Mouse (Mus musculus) liver, embryonic 11.5 days (tissue): Measurements from ENCODE around the gene Cog5. TPM values are rescaled to one million over a fixed set of nuclear protein-coding genes. Genes with fewer than 3 reads are reported as not detected.
A peak's percentile ranks its signal among the peaks of the same experiment; 100 is the strongest.

Source experiments
- ATAC-seq: fragments of 200-750 bp; cut with Nextera tagmentation; replicated peaks from 2 replicates; pipeline ENCODE4 v1.8.0; 2017; ENCODE audit warnings: moderate number of reproducible peaks, mild to moderate bottlenecking, moderate TSS enrichment, moderate library complexity; ENCODE audit not compliant: low FRiP score
- DNase-seq: peaks from one replicate; pipeline ENCODE4 v3.0.0-alpha.2; 2017; ENCODE audit warnings: low spot score
- H3K27ac ChIP-seq: fragments of 300-500 bp; sonication (generic); 2 replicates; pipeline ENCODE4 v1.5.1; 2014; ENCODE audit warnings: mild to moderate bottlenecking, low read depth, low read length, control low read depth
- H3K27me3 ChIP-seq: fragments of 300-500 bp; sonication (generic); replicated peaks from 2 replicates; pipeline ENCODE4 v1.6.1; 2014; ENCODE audit warnings: low read length, mixed read lengths; ENCODE audit not compliant: control insufficient read depth, insufficient read depth
- H3K36me3 ChIP-seq: fragments of 300-500 bp; sonication (generic); 2 replicates; pipeline ENCODE4 v1.6.1; 2014; ENCODE audit warnings: mild to moderate bottlenecking, low read length, moderate library complexity, mixed read lengths; ENCODE audit not compliant: control insufficient read depth, insufficient read depth
- H3K4me1 ChIP-seq: fragments of 300-500 bp; sonication (generic); replicated peaks from 2 replicates; pipeline ENCODE4 v1.6.1; 2014; ENCODE audit warnings: low read length, mixed read lengths; ENCODE audit not compliant: control insufficient read depth, insufficient read depth
- H3K4me2 ChIP-seq: fragments of 300-500 bp; sonication (generic); 2 replicates; pipeline ENCODE4 v1.6.1; 2014; ENCODE audit warnings: mild to moderate bottlenecking, control low read depth, moderate library complexity
- H3K4me3 ChIP-seq: fragments of 300-500 bp; sonication (generic); 2 replicates; pipeline ENCODE4 v1.5.1; 2014; ENCODE audit warnings: low read depth, low read length, control low read depth
- H3K9ac ChIP-seq: fragments of 300-500 bp; sonication (generic); 2 replicates; pipeline ENCODE4 v1.6.1; 2014; ENCODE audit warnings: low read depth, low read length, control low read depth
- H3K9me3 ChIP-seq: fragments of 300-500 bp; sonication (generic); 2 replicates; pipeline ENCODE4 v1.6.1; 2016; ENCODE audit warnings: low read length, inconsistent platforms, mixed read lengths; ENCODE audit not compliant: control insufficient read depth
- WGBS: fragments of 180-500 bp; shearing (Covaris S2); extraction: QIAGEN DNeasy Blood & Tissue Kit; methylation state at CpG from one replicate; pipeline ENCODE4 v1.1.7; 2014; 5-methylcytosine and 5-hydroxymethylcytosine counted together
- polyA plus RNA-seq: library from polyadenylated mRNA; unstranded; fragments of >200 nt; fragmentation: Nextera tagmentation; extraction: Ambion mirVana; gene quantifications from 2 replicates; pipeline ENCODE4 v1.2.1, GENCODE M21; 2014

Gene Cog5
- polyA plus RNA-seq, 1 experiment from 2014 or later: 23.3 TPM

GRCm38 (mm10) chr12:31969111-31969510 lies 314.4 kb downstream of the Cog5 start:
- Histone ChIP-seq H3K27me3 (no peaks in the 10 kb centered on the region), H3K27ac (no peak overlapping the region), H3K4me2 (no peak overlapping the region), H3K4me3 (no peak overlapping the region), H3K36me3 (peaks cover 5% of the 10 kb centered on the region; the same call in 1 of the 2 replicates), H3K9ac (no peak overlapping the region), H3K9me3 (no peaks in the 10 kb centered on the region), H3K4me1 (peaks cover 12% of the 10 kb centered on the region)
- DNase-seq: no peak
- 31% methylated on average over 1 of the region's 1 CpGs for WGBS
- no peak for ATAC-seq

GRCm38 (mm10) chr12:31971547-31971946 lies 316.9 kb downstream of the Cog5 start:
- Histone ChIP-seq H3K27ac (no peak overlapping the region), H3K4me3 (no peak overlapping the region)
- no peak for ATAC-seq

GRCm38 (mm10) chr12:31973473-31974172 lies 319.0 kb downstream of the Cog5 start:
- H3K4me3 ChIP-seq: no peak overlapping the region
- no peaks in the 10 kb centered on the region for H3K27me3 ChIP-seq
- H3K4me1 ChIP-seq: no peaks in the 10 kb centered on the region
- no peak overlapping the region for H3K9ac ChIP-seq
- DNase-seq (no peak), ATAC-seq (peak; percentile 50)
- H3K4me2 ChIP-seq: no peak overlapping the region
- H3K27ac ChIP-seq: no peak overlapping the region
- peaks cover 2% of the 10 kb centered on the region; the same call in 1 of the 2 replicates for H3K36me3 ChIP-seq
- WGBS: 78% methylated on average over 13 of the region's 13 CpGs
- H3K9me3 ChIP-seq: no peaks in the 10 kb centered on the region

More at GRCm38 (mm10) chr12:31971547-31971946, 316.9 kb downstream of the Cog5 start:
- H3K9ac ChIP-seq: no peak overlapping the region
- H3K27me3 ChIP-seq: no peaks in the 10 kb centered on the region
- peaks cover 2% of the 10 kb centered on the region; the same call in 1 of the 2 replicates for H3K36me3 ChIP-seq
- no peak for DNase-seq
- H3K4me2 ChIP-seq: no peak overlapping the region
- peaks cover 3% of the 10 kb centered on the region; the same call in 1 of the 2 replicates for H3K4me1 ChIP-seq
- H3K9me3 ChIP-seq: no peaks in the 10 kb centered on the region
- WGBS: 87% methylated on average over 8 of the region's 8 CpGs

GRCm38 (mm10) chr12:31976544-31976943 lies 321.9 kb downstream of the Cog5 start:
- no peak overlapping the region for H3K4me3 ChIP-seq
- H3K36me3 ChIP-seq: peaks cover 2% of the 10 kb centered on the region; the same call in 1 of the 2 replicates
- no peak for ATAC-seq
- no peak overlapping the region for H3K4me2 ChIP-seq
- 66% methylated on average over 7 of the region's 7 CpGs for WGBS
- DNase-seq: no peak
- no peaks in the 10 kb centered on the region for H3K9me3 ChIP-seq
- H3K4me1 ChIP-seq: no peaks in the 10 kb centered on the region
- H3K27ac ChIP-seq: no peak overlapping the region
- no peak overlapping the region for H3K9ac ChIP-seq
- no peaks in the 10 kb centered on the region for H3K27me3 ChIP-seq

DNA sequence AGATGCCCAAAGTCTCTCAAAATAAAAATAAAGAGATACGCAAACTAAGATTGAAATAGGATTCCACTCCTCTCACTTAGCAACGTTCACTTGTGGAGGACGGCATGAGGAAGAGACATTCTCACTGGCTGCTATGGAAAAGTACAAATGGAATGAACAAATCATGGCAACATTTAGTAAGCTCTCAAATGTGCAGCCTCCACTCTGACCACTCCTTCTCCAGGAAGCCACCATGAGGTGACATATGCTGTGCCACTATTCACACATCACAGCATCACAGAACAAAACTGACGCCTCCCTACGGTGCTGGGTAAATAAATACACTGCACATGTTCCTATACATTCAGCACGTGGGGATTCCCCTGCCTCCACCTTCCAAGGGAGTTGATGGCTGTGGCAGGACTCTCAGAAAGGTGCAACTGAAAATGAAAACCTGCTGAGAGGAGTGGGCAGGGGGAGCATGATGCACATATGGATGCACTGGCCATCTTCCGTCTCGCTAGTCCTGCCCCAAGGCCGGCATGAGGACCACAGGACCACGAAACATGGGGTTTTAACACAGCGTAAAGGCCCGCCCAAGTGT lies 323.0 kb downstream of the Cog5 start:
- ATAC-seq (no peak), DNase-seq (no peak)
- Histone ChIP-seq H3K9me3 (no peaks in the 10 kb centered on the region), H3K27me3 (no peaks in the 10 kb centered on the region), H3K36me3 (no peaks in the 10 kb centered on the region), H3K9ac (no peak overlapping the region), H3K4me2 (no peak overlapping the region), H3K4me3 (no peak overlapping the region), H3K4me1 (no peaks in the 10 kb centered on the region), H3K27ac (no peak overlapping the region)
- WGBS: 83% methylated on average over 12 of the region's 12 CpGs

DNA sequence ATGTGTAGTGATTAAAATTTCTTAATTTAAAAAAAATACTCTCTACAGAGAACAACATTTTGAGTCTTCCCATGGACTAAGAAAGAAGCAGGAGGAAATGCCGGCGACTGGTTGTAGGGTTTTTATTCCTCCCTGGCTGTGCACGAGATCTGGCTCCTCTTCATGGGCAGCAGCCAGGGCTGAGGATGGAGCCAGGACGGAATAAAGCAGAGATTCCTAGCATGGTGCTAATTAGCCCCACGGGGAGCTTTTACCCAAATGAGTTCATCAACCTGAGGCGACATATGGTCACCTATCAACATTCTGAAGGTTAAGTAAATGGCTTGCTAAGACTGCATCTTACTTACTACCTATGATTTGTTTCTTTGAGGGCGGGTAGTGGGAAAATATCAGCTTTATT lies 328.6 kb downstream of the Cog5 start:
- ATAC-seq: no peak
- Histone ChIP-seq H3K27me3 (no peaks in the 10 kb centered on the region), H3K9ac (no peak overlapping the region), H3K27ac (no peak overlapping the region), H3K4me3 (no peak overlapping the region), H3K36me3 (no peaks in the 10 kb centered on the region; the same call in 1 of the 2 replicates), H3K4me1 (no peaks in the 10 kb centered on the region; the same call in 1 of the 2 replicates), H3K9me3 (no peaks in the 10 kb centered on the region), H3K4me2 (no peak overlapping the region)
- WGBS: 72% methylated on average over 7 of the region's 7 CpGs
- DNase-seq: peak; percentile 15

- Histone ChIP-seq H3K4me3 (no peak overlapping the region), H3K9ac (no peak overlapping the region), H3K4me1 (no peaks in the 10 kb centered on the region; the same call in 1 of the 2 replicates), H3K9me3 (no peaks in the 10 kb centered on the region), H3K27ac (no peak overlapping the region), H3K36me3 (no peaks in the 10 kb centered on the region; the same call in 1 of the 2 replicates), H3K27me3 (no peaks in the 10 kb centered on the region), H3K4me2 (no peak overlapping the region)
- no peak for DNase-seq
- ATAC-seq: no peak
- WGBS: 88% methylated on average over 6 of the region's 6 CpGs
These were observed 329.1 kb downstream of the Cog5 start for GRCm38 (mm10) chr12:31983769-31984168.

DNA sequence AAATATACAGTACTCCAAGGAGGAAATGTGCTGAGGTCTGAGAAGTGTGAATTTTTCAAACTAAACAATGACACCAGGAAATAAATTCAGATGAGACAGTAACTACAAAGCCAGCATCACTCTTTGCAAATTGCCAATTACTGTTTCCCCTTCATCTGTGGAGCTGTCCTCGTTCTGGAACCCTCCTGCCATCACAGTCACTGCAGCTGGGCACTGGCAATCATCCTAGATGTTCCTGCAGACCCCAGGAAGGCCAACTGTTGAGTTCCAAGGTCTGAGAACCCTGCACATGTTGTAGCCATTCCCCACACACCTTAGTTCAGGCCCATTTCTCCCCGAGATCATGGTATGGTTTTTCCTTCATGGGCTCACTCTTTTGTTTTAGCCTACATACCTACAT lies 329.5 kb downstream of the Cog5 start:
- no peak for ATAC-seq
- H3K9me3 ChIP-seq: no peaks in the 10 kb centered on the region
- no peaks in the 10 kb centered on the region; the same call in 1 of the 2 replicates for H3K4me1 ChIP-seq
- no peaks in the 10 kb centered on the region; the same call in 1 of the 2 replicates for H3K36me3 ChIP-seq
- no peak overlapping the region for H3K4me2 ChIP-seq
- no peak overlapping the region for H3K27ac ChIP-seq
- 67% methylated on average over 2 of the region's 2 CpGs for WGBS
- H3K27me3 ChIP-seq: no peaks in the 10 kb centered on the region
- no peak overlapping the region for H3K4me3 ChIP-seq
- H3K9ac ChIP-seq: no peak overlapping the region
- DNase-seq: peak; percentile 8
